9 mouse cellular contexts compared by ENCODE assay signal in the genomic region with DNA sequence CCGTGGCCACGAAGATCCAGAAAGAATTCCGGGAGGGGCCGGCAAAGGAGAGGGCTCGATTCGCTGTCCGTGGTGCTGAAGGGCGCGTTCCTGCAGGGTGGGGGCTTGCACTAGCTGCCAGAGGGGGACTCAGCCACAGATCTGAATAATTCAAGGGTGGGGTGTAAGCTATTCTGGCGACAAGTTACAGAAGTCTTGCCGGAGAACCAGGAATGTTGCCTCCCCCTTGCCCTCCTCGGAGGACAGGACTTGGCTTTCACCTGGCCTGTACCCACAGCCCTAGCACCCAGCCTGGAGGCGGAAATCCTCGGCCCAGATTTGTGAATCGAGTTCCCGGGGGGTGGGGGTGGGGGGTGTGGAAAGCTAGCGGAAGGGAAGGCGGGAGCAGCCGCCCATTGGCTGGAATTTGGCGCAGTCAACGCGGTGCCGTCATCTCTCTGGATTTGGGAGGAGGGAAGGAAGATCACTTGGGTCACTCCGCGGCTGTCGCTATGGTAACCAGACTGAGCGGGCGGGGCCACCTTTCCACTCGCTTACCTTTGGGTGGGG. TPM values are rescaled to one million over a fixed set of nuclear protein-coding genes. Genes with fewer than 3 reads are reported as not detected.
DNase-seq lines count a peak whose midpoint lies in the region; ATAC-seq and TF ChIP-seq lines count a peak whose summit lies in the region.
"Had no signal": no experiment of that assay in that cellular context is flagged by ENCODE, and none has a peak within 500 bp of the region (broad histone marks: within the 10 kb centered on the region; RNA-seq: fewer than 3 reads in every experiment).

No protein-coding gene starts in this region.

- H3K4me2 ChIP-seq in kidney, embryonic 14.5 days (replicated peaks; ENCODE audit: low read depth, low read length): peak overlapping the region; percentile 37
- peak overlapping the region; percentile 58 for H3K4me2 ChIP-seq in limb, embryonic 13.5 days (replicated peaks)
- no peak overlapping the region for H3K4me2 ChIP-seq in myocyte (ENCODE audit: low read depth)

- H3K27me3 ChIP-seq in embryonic facial prominence, embryonic 10.5 days (replicated peaks; ENCODE audit: low read depth, poor library complexity, severe bottlenecking): peaks cover 79% of the 10 kb centered on the region
- H3K27me3 ChIP-seq in heart, embryonic 10.5 days (ENCODE audit: insufficient read depth, poor library complexity, severe bottlenecking): peaks cover 79% of the 10 kb centered on the region
- H3K27me3 ChIP-seq in kidney, embryonic 14.5 days (ENCODE audit: control insufficient read depth, insufficient read depth, low read length): peaks cover 72% of the 10 kb centered on the region
- H3K27me3 ChIP-seq in limb, embryonic 13.5 days: peaks cover 83% of the 10 kb centered on the region
- peaks cover 57% of the 10 kb centered on the region for H3K27me3 ChIP-seq in myocyte (ENCODE audit: control insufficient read depth, insufficient read depth, insufficient read length)

- H3ac ChIP-seq in myocyte (ENCODE audit: control insufficient read depth, insufficient read length): no peak overlapping the region

- H3K27ac ChIP-seq in embryonic facial prominence, embryonic 10.5 days (replicated peaks): no peak overlapping the region
- H3K27ac ChIP-seq in heart, embryonic 10.5 days: no peak overlapping the region
- no peak overlapping the region for H3K27ac ChIP-seq in kidney, embryonic 14.5 days (ENCODE audit: low read depth, low read length)
- H3K27ac ChIP-seq in limb, embryonic 13.5 days: no peak overlapping the region
- H3K27ac ChIP-seq: macrophage had no signal

- no peaks in the 10 kb centered on the region for H3K79me2 ChIP-seq in myocyte (ENCODE audit: control insufficient read depth, insufficient read depth)

- under 1% methylated on average over 29 of the region's 29 CpGs for WGBS in embryonic facial prominence, embryonic 10.5 days
- WGBS in heart, embryonic 10.5 days: 1% methylated on average over 29 of the region's 29 CpGs
- 1% methylated on average over 29 of the region's 29 CpGs for WGBS in kidney, embryonic 14.5 days
- WGBS in limb, embryonic 13.5 days: under 1% methylated on average over 29 of the region's 29 CpGs

- H3K9me3 ChIP-seq in embryonic facial prominence, embryonic 10.5 days: no peaks in the 10 kb centered on the region
- H3K9me3 ChIP-seq in heart, embryonic 10.5 days: no peaks in the 10 kb centered on the region
- no peaks in the 10 kb centered on the region for H3K9me3 ChIP-seq in kidney, embryonic 14.5 days (ENCODE audit: control insufficient read depth, low read length)
- H3K9me3 ChIP-seq in limb, embryonic 13.5 days: no peaks in the 10 kb centered on the region

- peak; percentile 56 for ATAC-seq in kidney, embryonic 14.5 days (ENCODE audit: low FRiP score, low TSS enrichment)
- ATAC-seq in limb, embryonic 13.5 days (ENCODE audit: low FRiP score, low read depth): no peak

- no peak for TF ChIP-seq POLR2A in myocyte (IDR thresholded peaks at IDR 0.05; ENCODE audit: insufficient read length, low read depth)

- no peak overlapping the region for H3K9ac ChIP-seq in kidney, embryonic 14.5 days (ENCODE audit: low read depth, low read length)
- no peak overlapping the region for H3K9ac ChIP-seq in limb, embryonic 13.5 days

- H3K36me3 ChIP-seq in embryonic facial prominence, embryonic 10.5 days (replicated peaks): no peaks in the 10 kb centered on the region
- H3K36me3 ChIP-seq in heart, embryonic 10.5 days: no peaks in the 10 kb centered on the region
- H3K36me3 ChIP-seq in kidney, embryonic 14.5 days (ENCODE audit: control insufficient read depth, insufficient read depth, low read length): no peaks in the 10 kb centered on the region
- H3K36me3 ChIP-seq in limb, embryonic 13.5 days: no peaks in the 10 kb centered on the region
- no peaks in the 10 kb centered on the region for H3K36me3 ChIP-seq in myocyte (ENCODE audit: control insufficient read depth, insufficient read depth)

- peak; percentile 85 for DNase-seq in layer of hippocampus, adult 11-12 months (ENCODE audit: low spot score)
- no peak for DNase-seq in layer of hippocampus, adult 9-10 months (ENCODE audit: low spot score)
- peak; percentile 85 for DNase-seq in embryonic facial prominence, embryonic 10.5 days (ENCODE audit: low spot score)
- DNase-seq in heart, embryonic 10.5 days (ENCODE audit: low spot score): peak; percentile 80
- peak; percentile 60 for DNase-seq in testis, postnatal 14 days (ENCODE audit: low spot score)

- peak overlapping the region; percentile 73 for H3K4me3 ChIP-seq in embryonic facial prominence, embryonic 10.5 days
- peak overlapping the region; percentile 40 for H3K4me3 ChIP-seq in heart, embryonic 10.5 days
- H3K4me3 ChIP-seq in kidney, embryonic 14.5 days (ENCODE audit: low read length): peak overlapping the region; percentile 18
- H3K4me3 ChIP-seq in limb, embryonic 13.5 days: peak overlapping the region; percentile 29
- H3K4me3 ChIP-seq in myocyte: no peak overlapping the region

- peaks cover 50% of the 10 kb centered on the region for H3K4me1 ChIP-seq in embryonic facial prominence, embryonic 10.5 days
- peaks cover 28% of the 10 kb centered on the region for H3K4me1 ChIP-seq in heart, embryonic 10.5 days
- H3K4me1 ChIP-seq in kidney, embryonic 14.5 days (ENCODE audit: control insufficient read depth, insufficient read depth, low read length): peaks cover 9% of the 10 kb centered on the region
- H3K4me1 ChIP-seq in limb, embryonic 13.5 days: peaks cover 30% of the 10 kb centered on the region

TF ChIP-seq in myocyte, 11 proteins besides CTCF, POLR2A, EP300 and RAD21:
- TF ChIP-seq USF1 (IDR thresholded peaks at IDR 0.05; ENCODE audit: low read depth): no peak
- no peak for TF ChIP-seq CEBPB (IDR thresholded peaks at IDR 0.05; ENCODE audit: insufficient read depth, poor library complexity, severe bottlenecking)
- TF ChIP-seq REST (IDR thresholded peaks at IDR 0.05; ENCODE audit: insufficient read depth, insufficient read length): peak; percentile 76
- TF ChIP-seq MYOG (IDR thresholded peaks at IDR 0.05; ENCODE audit: control insufficient read depth in 1 of 3, insufficient read depth in 1 of 3, insufficient read length in 2 of 3, low read depth in 2 of 3): no peak

RNA-seq across cellular contexts. Expression of a gene that starts 3.5 kb away (rescaled TPM):
- polyA plus RNA-seq in embryonic facial prominence, embryonic 10.5 days (2016; fragmentation: Nextera tagmentation; extraction: Ambion mirVana): 0.21 and 0.39 TPM in 2 replicates
- not detected in 2 replicates for polyA plus RNA-seq in heart, embryonic 10.5 days (2016; fragmentation: Nextera tagmentation; extraction: Ambion mirVana)
- 0.07 TPM in 1 of 2 replicates, not detected in the other for polyA plus RNA-seq in kidney, embryonic 14.5 days (2014; fragmentation: Nextera tagmentation; extraction: Ambion mirVana)
- polyA plus RNA-seq in limb, embryonic 13.5 days (2015; fragmentation: Nextera tagmentation; extraction: Ambion mirVana): 0.11 TPM in 1 of 2 replicates, not detected in the other
- polyA plus RNA-seq in myocyte (2012; fragmentation: generic; extraction: Trizol): 0.05 TPM
- polyA plus RNA-seq: macrophage had no signal

RNA-seq across cellular contexts. Expression of a gene that starts 27.0 kb away (rescaled TPM):
- polyA plus RNA-seq in embryonic facial prominence, embryonic 10.5 days (2016; fragmentation: Nextera tagmentation; extraction: Ambion mirVana): not detected in 2 replicates
- 1.2 and 1.4 TPM in 2 replicates for polyA plus RNA-seq in heart, embryonic 10.5 days (2016; fragmentation: Nextera tagmentation; extraction: Ambion mirVana)
- polyA plus RNA-seq in kidney, embryonic 14.5 days (2014; fragmentation: Nextera tagmentation; extraction: Ambion mirVana): 0.47 and 2.1 TPM in 2 replicates
- 0.11 TPM in 1 of 2 replicates, not detected in the other for polyA plus RNA-seq in limb, embryonic 13.5 days (2015; fragmentation: Nextera tagmentation; extraction: Ambion mirVana)
- polyA plus RNA-seq in myocyte (2012; fragmentation: generic; extraction: Trizol): not detected
- polyA plus RNA-seq: macrophage had no signal

RNA-seq across cellular contexts. Expression of a gene that starts 34.7 kb away (rescaled TPM):
- polyA plus RNA-seq in embryonic facial prominence, embryonic 10.5 days (2016; fragmentation: Nextera tagmentation; extraction: Ambion mirVana): not detected in 2 replicates
- not detected in 2 replicates for polyA plus RNA-seq in heart, embryonic 10.5 days (2016; fragmentation: Nextera tagmentation; extraction: Ambion mirVana)
- polyA plus RNA-seq in kidney, embryonic 14.5 days (2014; fragmentation: Nextera tagmentation; extraction: Ambion mirVana): not detected in 2 replicates
- not detected in 2 replicates for polyA plus RNA-seq in limb, embryonic 13.5 days (2015; fragmentation: Nextera tagmentation; extraction: Ambion mirVana)
- polyA plus RNA-seq in myocyte (2012; fragmentation: generic; extraction: Trizol): not detected
- polyA plus RNA-seq: macrophage had no signal
